Mouse (Mus musculus) heart, embryonic 15.5 days (tissue): ENCODE measurements at regions not wholly inside any gene's neighbourhood (a gene's known extent, or its start where the extent isn't known, plus 50 kb on each side); places are given as distances from the start of the nearest gene placed in this dataset.
A peak's percentile ranks its signal among the peaks of the same experiment; 100 is the strongest.

Experiments used
- ATAC-seq: fragments of 200-750 bp; cut with Nextera tagmentation; replicated peaks from 2 replicates; pipeline ENCODE4 v1.8.0; 2017; ENCODE audit warnings: low read depth, moderate TSS enrichment; ENCODE audit not compliant: insufficient number of reproducible peaks, insufficient read depth, low FRiP score
- H3K27ac ChIP-seq: fragments of 300-500 bp; sonication (generic); 2 replicates; pipeline ENCODE4 v1.5.1; 2015; ENCODE audit warnings: mild to moderate bottlenecking, inconsistent platforms
- H3K27me3 ChIP-seq: fragments of 300-500 bp; sonication (generic); 2 replicates; pipeline ENCODE4 v1.6.1; 2015; ENCODE audit warnings: inconsistent platforms
- H3K36me3 ChIP-seq: fragments of 300-500 bp; sonication (generic); 2 replicates; pipeline ENCODE4 v1.6.1; 2015; ENCODE audit warnings: mild to moderate bottlenecking, inconsistent platforms
- H3K4me1 ChIP-seq: fragments of 300-500 bp; sonication (generic); replicated peaks from 2 replicates; pipeline ENCODE4 v1.6.1; 2015; ENCODE audit warnings: inconsistent platforms
- H3K4me2 ChIP-seq: fragments of 300-500 bp; sonication (generic); 2 replicates; pipeline ENCODE4 v1.6.1; 2015; ENCODE audit warnings: inconsistent platforms, mild to moderate bottlenecking, moderate library complexity
- H3K4me3 ChIP-seq: fragments of 300-500 bp; sonication (generic); 2 replicates; pipeline ENCODE4 v1.5.1; 2015; ENCODE audit warnings: mild to moderate bottlenecking, inconsistent platforms
- H3K9ac ChIP-seq: fragments of 300-500 bp; sonication (generic); 2 replicates; pipeline ENCODE4 v1.6.1; 2015; ENCODE audit warnings: mild to moderate bottlenecking, inconsistent platforms
- H3K9me3 ChIP-seq: fragments of 300-500 bp; sonication (generic); replicated peaks from 2 replicates; pipeline ENCODE4 v1.6.1; 2016; ENCODE audit warnings: inconsistent platforms
- WGBS: fragments of 180-500 bp; shearing (Covaris S2); methylation state at CpG from one replicate; pipeline ENCODE4 v1.1.7; 2015; ENCODE audit warnings: mixed read lengths; 5-methylcytosine and 5-hydroxymethylcytosine counted together

GRCm38 (mm10) chr7:36892776-36893500 lies 195.0 kb downstream of the Tshz3 start:
- no peaks in the 10 kb centered on the region for H3K27me3 ChIP-seq
- peaks cover 1% of the 10 kb centered on the region; the same call in 1 of the 2 replicates for H3K9me3 ChIP-seq
- ATAC-seq = no peak
- no peak overlapping the region for H3K4me3 ChIP-seq
- H3K4me1 ChIP-seq = no peaks in the 10 kb centered on the region
- H3K36me3 ChIP-seq = no peaks in the 10 kb centered on the region
- 63% methylated on average over 18 of the region's 18 CpGs for WGBS
- no peak overlapping the region for H3K27ac ChIP-seq
- H3K9ac ChIP-seq = no peak overlapping the region
- H3K4me2 ChIP-seq = no peak overlapping the region

GRCm38 (mm10) chr7:36896339-36896738 lies 198.4 kb downstream of the Tshz3 start:
- Histone ChIP-seq H3K4me2 (no peak overlapping the region), H3K27me3 (no peaks in the 10 kb centered on the region), H3K4me3 (no peak overlapping the region), H3K4me1 (no peaks in the 10 kb centered on the region), H3K27ac (no peak overlapping the region), H3K36me3 (no peaks in the 10 kb centered on the region), H3K9ac (no peak overlapping the region), H3K9me3 (no peaks in the 10 kb centered on the region)
- no peak for ATAC-seq
- 64% methylated on average over 12 of the region's 12 CpGs for WGBS

GRCm38 (mm10) chr7:36901537-36901936 lies 203.6 kb downstream of the Tshz3 start:
- H3K27me3 ChIP-seq = no peaks in the 10 kb centered on the region
- no peaks in the 10 kb centered on the region for H3K4me1 ChIP-seq
- ATAC-seq = no peak
- no peak overlapping the region for H3K4me3 ChIP-seq
- no peak overlapping the region for H3K4me2 ChIP-seq
- no peak overlapping the region for H3K9ac ChIP-seq
- WGBS = 62% methylated on average over 5 of the region's 5 CpGs
- H3K36me3 ChIP-seq = no peaks in the 10 kb centered on the region
- H3K9me3 ChIP-seq = no peaks in the 10 kb centered on the region
- H3K27ac ChIP-seq = no peak overlapping the region

- no peaks in the 10 kb centered on the region for H3K36me3 ChIP-seq
- H3K27me3 ChIP-seq = no peaks in the 10 kb centered on the region
- H3K4me2 ChIP-seq = no peak overlapping the region
- H3K9me3 ChIP-seq = no peaks in the 10 kb centered on the region
- 0 out of 2 replicates have a peak, but pooled peaks cover 2% of the 10 kb centered on the region for H3K4me1 ChIP-seq
- no peak overlapping the region for H3K27ac ChIP-seq
- no peak overlapping the region for H3K4me3 ChIP-seq
- ATAC-seq = no peak
- no peak overlapping the region for H3K9ac ChIP-seq
- 75% methylated on average over 3 of the region's 3 CpGs for WGBS
Observed at GRCm38 (mm10) chr7:36913304-36913703, 215.4 kb downstream of the Tshz3 start.

GRCm38 (mm10) chr7:36914261-36914660 lies 216.3 kb downstream of the Tshz3 start:
- Histone ChIP-seq H3K4me3 (no peak overlapping the region), H3K4me2 (no peak overlapping the region), H3K27me3 (peaks cover 4% of the 10 kb centered on the region; the same call in 1 of the 2 replicates), H3K9me3 (no peaks in the 10 kb centered on the region), H3K9ac (no peak overlapping the region), H3K4me1 (0 out of 2 replicates have a peak, but pooled peaks cover 2% of the 10 kb centered on the region), H3K36me3 (no peaks in the 10 kb centered on the region), H3K27ac (no peak overlapping the region)
- WGBS = 46% methylated on average over 9 of the region's 9 CpGs
- ATAC-seq = no peak

- Histone ChIP-seq H3K36me3 (no peaks in the 10 kb centered on the region), H3K4me2 (no peak overlapping the region), H3K9me3 (no peaks in the 10 kb centered on the region), H3K27ac (no peak overlapping the region), H3K4me3 (no peak overlapping the region), H3K9ac (no peak overlapping the region), H3K4me1 (0 out of 2 replicates have a peak, but pooled peaks cover 2% of the 10 kb centered on the region), H3K27me3 (peaks cover 5% of the 10 kb centered on the region; the same call in 1 of the 2 replicates)
- ATAC-seq = no peak
- WGBS = 77% methylated on average over 5 of the region's 5 CpGs
Observed at GRCm38 (mm10) chr7:36915171-36915570, 217.3 kb downstream of the Tshz3 start.

GRCm38 (mm10) chr7:36917011-36917410 lies 219.1 kb downstream of the Tshz3 start:
- H3K9me3 ChIP-seq = no peaks in the 10 kb centered on the region
- no peak overlapping the region for H3K27ac ChIP-seq
- no peaks in the 10 kb centered on the region for H3K36me3 ChIP-seq
- ATAC-seq = no peak
- 0 out of 2 replicates have a peak, but pooled peaks cover 2% of the 10 kb centered on the region for H3K4me1 ChIP-seq
- 67% methylated on average over 9 of the region's 9 CpGs for WGBS
- peaks cover 5% of the 10 kb centered on the region; the same call in 1 of the 2 replicates for H3K27me3 ChIP-seq
- no peak overlapping the region for H3K9ac ChIP-seq
- H3K4me3 ChIP-seq = no peak overlapping the region
- no peak overlapping the region for H3K4me2 ChIP-seq

GRCm38 (mm10) chr7:36919413-36919812 lies 221.5 kb downstream of the Tshz3 start:
- Histone ChIP-seq H3K9me3 (no peaks in the 10 kb centered on the region), H3K9ac (no peak overlapping the region), H3K4me3 (no peak overlapping the region), H3K36me3 (no peaks in the 10 kb centered on the region), H3K27me3 (peaks cover 5% of the 10 kb centered on the region; the same call in 1 of the 2 replicates), H3K27ac (no peak overlapping the region), H3K4me2 (no peak overlapping the region), H3K4me1 (no peaks in the 10 kb centered on the region)
- no peak for ATAC-seq
- 72% methylated on average over 4 of the region's 4 CpGs for WGBS

- ATAC-seq = no peak
- 54% methylated on average over 14 of the region's 14 CpGs for WGBS
- Histone ChIP-seq H3K4me3 (no peak overlapping the region), H3K9me3 (no peaks in the 10 kb centered on the region), H3K9ac (no peak overlapping the region), H3K27me3 (peaks cover 5% of the 10 kb centered on the region; the same call in 1 of the 2 replicates), H3K4me1 (no peaks in the 10 kb centered on the region), H3K4me2 (peak overlapping the region; percentile 21), H3K36me3 (no peaks in the 10 kb centered on the region), H3K27ac (no peak overlapping the region)
Observed at GRCm38 (mm10) chr7:36921003-36921402, 223.1 kb downstream of the Tshz3 start.

GRCm38 (mm10) chr7:36933490-36933889 lies 235.6 kb downstream of the Tshz3 start:
- Histone ChIP-seq H3K4me1 (no peaks in the 10 kb centered on the region; the same call in 1 of the 2 replicates), H3K4me2 (no peak overlapping the region), H3K36me3 (no peaks in the 10 kb centered on the region), H3K27ac (no peak overlapping the region), H3K9me3 (no peaks in the 10 kb centered on the region), H3K27me3 (no peaks in the 10 kb centered on the region), H3K9ac (no peak overlapping the region), H3K4me3 (no peak overlapping the region)
- 62% methylated on average over 4 of the region's 4 CpGs for WGBS
- no peak for ATAC-seq

GRCm38 (mm10) chr7:36934792-36935555 lies 237.1 kb downstream of the Tshz3 start:
- Histone ChIP-seq H3K9me3 (no peaks in the 10 kb centered on the region), H3K9ac (no peak overlapping the region), H3K27me3 (no peaks in the 10 kb centered on the region), H3K36me3 (no peaks in the 10 kb centered on the region), H3K4me2 (no peak overlapping the region), H3K27ac (no peak overlapping the region), H3K4me3 (no peak overlapping the region), H3K4me1 (no peaks in the 10 kb centered on the region)
- ATAC-seq = no peak
- WGBS = 74% methylated on average over 21 of the region's 21 CpGs
